Mouse (Mus musculus): ENCODE data around the gene Sh3tc1.
A peak's percentile ranks its signal among the peaks of the same experiment; 100 is the strongest.

The Sh3tc1 gene

DNA sequence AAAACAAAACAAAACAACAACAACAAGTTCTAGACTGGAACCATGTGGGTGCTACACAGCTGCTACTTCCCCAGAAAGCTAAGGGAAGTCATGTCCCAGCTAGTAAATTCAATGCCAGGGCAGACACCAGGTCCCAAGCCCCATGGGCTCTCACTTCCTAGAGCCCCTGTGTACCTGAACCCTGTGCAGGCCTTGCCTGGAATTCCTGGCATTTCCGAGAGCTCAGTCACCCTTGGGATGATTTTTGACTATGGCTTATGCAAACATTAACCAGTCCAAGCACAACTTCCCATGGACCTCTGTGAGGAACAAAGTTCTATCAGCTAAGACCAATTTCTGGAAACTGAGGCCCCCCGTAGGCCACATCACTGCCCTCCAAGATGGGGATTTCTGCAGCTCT is 6.3 kb downstream of the Sh3tc1 start:
- H3K36me3 ChIP-seq (ENCODE audit: insufficient read depth, low read length): peaks cover 4% of the 10 kb centered on the region; the same call in 1 of the 2 replicates
- H3K4me3 ChIP-seq (replicated peaks; ENCODE audit: low read length): no peak overlapping the region
- peaks cover 34% of the 10 kb centered on the region for H3K4me1 ChIP-seq (replicated peaks; ENCODE audit: low read depth, low read length)
- H3K27me3 ChIP-seq (ENCODE audit: insufficient read depth, low read length): no peaks in the 10 kb centered on the region
- H3K9me3 ChIP-seq (ENCODE audit: low read length): no peaks in the 10 kb centered on the region
- no peak for TF ChIP-seq CTCF (conservative IDR thresholded peaks at IDR 0.05; ENCODE audit: low read length)
- no peak for TF ChIP-seq NANOG (IDR thresholded peaks at IDR 0.05; ENCODE audit: borderline replicate concordance, low read length)
- TF ChIP-seq POU5F1 (IDR thresholded peaks at IDR 0.05; ENCODE audit: borderline replicate concordance, low read length): no peak

DNA sequence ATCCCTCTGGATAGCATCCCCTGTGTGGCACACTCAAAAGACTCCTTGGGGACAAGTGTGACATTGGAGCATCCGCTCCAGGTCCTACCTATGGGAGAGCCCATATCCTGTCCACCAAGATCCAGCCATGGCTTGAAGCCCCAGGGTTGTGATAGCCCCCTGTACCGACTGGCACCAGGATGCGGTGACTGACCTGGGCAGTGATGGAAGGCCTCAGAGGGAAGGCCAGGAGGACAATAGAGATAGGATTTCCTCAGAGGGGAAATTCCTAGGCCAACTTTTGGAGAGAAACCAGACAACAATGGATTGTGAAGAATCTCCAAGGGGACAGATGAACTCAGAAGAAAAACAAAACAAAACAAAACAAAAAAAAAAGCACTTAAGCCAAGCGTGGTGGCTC is 8.8 kb downstream of the Sh3tc1 start:
- Histone ChIP-seq H3K27me3 (ENCODE audit: insufficient read depth, low read length) (no peaks in the 10 kb centered on the region), H3K4me1 (replicated peaks; ENCODE audit: low read depth, low read length) (peaks cover 38% of the 10 kb centered on the region), H3K4me3 (replicated peaks; ENCODE audit: low read length) (no peak overlapping the region), H3K9me3 (ENCODE audit: low read length) (no peaks in the 10 kb centered on the region), H3K36me3 (ENCODE audit: insufficient read depth, low read length) (peaks cover 4% of the 10 kb centered on the region; the same call in 1 of the 2 replicates)
- TF ChIP-seq NANOG (IDR thresholded peaks at IDR 0.05; ENCODE audit: borderline replicate concordance, low read length): no peak
- TF ChIP-seq CTCF (conservative IDR thresholded peaks at IDR 0.05; ENCODE audit: low read length): no peak
- TF ChIP-seq POU5F1 (IDR thresholded peaks at IDR 0.05; ENCODE audit: borderline replicate concordance, low read length): no peak

DNA sequence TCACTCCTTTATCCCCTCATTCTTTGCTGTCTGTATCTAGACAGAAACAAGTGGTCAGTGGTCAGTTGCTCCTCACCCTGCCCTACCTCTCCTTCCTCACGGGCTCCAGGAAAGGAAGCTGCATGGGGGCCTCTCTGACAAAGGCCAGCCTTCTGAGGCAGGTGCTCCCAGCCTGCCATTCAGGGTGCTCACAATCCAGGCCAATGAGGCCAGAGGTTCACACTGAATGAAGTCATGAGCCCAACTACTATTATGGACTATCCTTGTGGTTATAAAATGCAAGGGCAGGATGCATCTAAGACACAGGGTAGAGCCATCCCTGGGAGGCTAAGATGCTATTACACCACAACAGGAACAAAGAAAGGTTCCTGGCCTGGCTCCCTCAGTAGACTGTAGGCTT is 9.2 kb downstream of the Sh3tc1 start:
- H3K27me3 ChIP-seq (ENCODE audit: insufficient read depth, low read length): no peaks in the 10 kb centered on the region
- peaks cover 38% of the 10 kb centered on the region for H3K4me1 ChIP-seq (replicated peaks; ENCODE audit: low read depth, low read length)
- no peaks in the 10 kb centered on the region for H3K9me3 ChIP-seq (ENCODE audit: low read length)
- no peak for TF ChIP-seq NANOG (IDR thresholded peaks at IDR 0.05; ENCODE audit: borderline replicate concordance, low read length)
- TF ChIP-seq POU5F1 (IDR thresholded peaks at IDR 0.05; ENCODE audit: borderline replicate concordance, low read length): no peak
- TF ChIP-seq CTCF (conservative IDR thresholded peaks at IDR 0.05; ENCODE audit: low read length): no peak
- no peak overlapping the region for H3K4me3 ChIP-seq (replicated peaks; ENCODE audit: low read length)
- peaks cover 4% of the 10 kb centered on the region; the same call in 1 of the 2 replicates for H3K36me3 ChIP-seq (ENCODE audit: insufficient read depth, low read length)

DNA sequence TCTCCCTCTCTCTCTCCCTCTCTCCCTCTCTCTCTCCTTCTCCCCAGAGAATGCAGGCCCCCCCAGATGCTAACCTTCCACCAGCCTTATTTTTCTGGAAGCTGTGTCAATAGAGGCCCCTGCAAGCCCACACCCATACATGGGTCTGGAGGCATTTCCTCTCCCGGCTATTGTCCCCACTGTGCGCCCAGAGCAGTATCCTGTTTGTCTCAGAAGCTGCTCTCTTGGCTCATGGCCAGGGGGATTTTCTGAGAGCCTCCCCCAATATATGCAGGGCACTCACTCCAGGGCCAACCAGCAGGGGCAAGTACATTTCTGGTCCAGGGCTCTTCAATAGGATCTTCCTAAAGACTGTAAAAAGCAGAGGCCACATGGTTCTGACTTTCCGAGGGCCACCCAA is 9.9 kb downstream of the Sh3tc1 start:
- peaks cover 4% of the 10 kb centered on the region; the same call in 1 of the 2 replicates for H3K36me3 ChIP-seq (ENCODE audit: insufficient read depth, low read length)
- H3K4me1 ChIP-seq (replicated peaks; ENCODE audit: low read depth, low read length): peaks cover 38% of the 10 kb centered on the region
- H3K27me3 ChIP-seq (ENCODE audit: insufficient read depth, low read length): no peaks in the 10 kb centered on the region
- peak overlapping the region; percentile 68 for H3K4me3 ChIP-seq (replicated peaks; ENCODE audit: low read length)
- H3K9me3 ChIP-seq (ENCODE audit: low read length): no peaks in the 10 kb centered on the region
- TF ChIP-seq POU5F1 (IDR thresholded peaks at IDR 0.05; ENCODE audit: borderline replicate concordance, low read length): no peak
- no peak for TF ChIP-seq CTCF (conservative IDR thresholded peaks at IDR 0.05; ENCODE audit: low read length)
- TF ChIP-seq NANOG (IDR thresholded peaks at IDR 0.05; ENCODE audit: borderline replicate concordance, low read length): no peak

DNA sequence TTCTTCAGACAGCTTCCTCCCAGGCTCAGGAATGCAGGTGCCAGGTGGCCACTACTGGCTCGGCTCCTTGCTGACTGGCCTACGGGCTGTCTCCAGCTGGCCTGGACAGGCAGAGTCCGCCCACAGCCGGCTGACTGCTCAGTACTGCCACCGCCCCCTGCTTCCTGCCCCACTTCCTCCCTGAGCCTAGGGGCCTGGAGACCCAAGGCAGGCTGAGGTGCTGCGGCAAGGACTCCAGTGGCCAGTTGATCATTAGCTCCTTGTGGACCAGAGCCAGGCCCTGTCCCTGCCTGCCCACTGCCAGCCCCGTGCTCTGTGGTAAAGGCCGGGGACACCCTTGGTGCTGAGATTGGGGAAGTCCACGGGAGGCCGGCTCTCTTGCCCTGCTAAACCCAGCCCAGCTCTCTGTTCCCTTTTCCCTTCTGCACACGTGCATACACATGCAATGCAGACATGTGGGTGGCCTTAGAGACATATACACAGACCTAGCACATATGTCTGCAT is 10.8 kb downstream of the Sh3tc1 start:
- Histone ChIP-seq H3K4me1 (replicated peaks; ENCODE audit: low read depth, low read length) (peaks cover 43% of the 10 kb centered on the region), H3K36me3 (ENCODE audit: insufficient read depth, low read length) (peaks cover 1% of the 10 kb centered on the region; the same call in 1 of the 2 replicates), H3K9me3 (ENCODE audit: low read length) (no peaks in the 10 kb centered on the region), H3K4me3 (replicated peaks; ENCODE audit: low read length) (peak overlapping the region; percentile 68), H3K27me3 (ENCODE audit: insufficient read depth, low read length) (no peaks in the 10 kb centered on the region)
- TF ChIP-seq CTCF (conservative IDR thresholded peaks at IDR 0.05; ENCODE audit: low read length) (no peak), NANOG (IDR thresholded peaks at IDR 0.05; ENCODE audit: borderline replicate concordance, low read length) (no peak), POU5F1 (IDR thresholded peaks at IDR 0.05; ENCODE audit: borderline replicate concordance, low read length) (no peak)

DNA sequence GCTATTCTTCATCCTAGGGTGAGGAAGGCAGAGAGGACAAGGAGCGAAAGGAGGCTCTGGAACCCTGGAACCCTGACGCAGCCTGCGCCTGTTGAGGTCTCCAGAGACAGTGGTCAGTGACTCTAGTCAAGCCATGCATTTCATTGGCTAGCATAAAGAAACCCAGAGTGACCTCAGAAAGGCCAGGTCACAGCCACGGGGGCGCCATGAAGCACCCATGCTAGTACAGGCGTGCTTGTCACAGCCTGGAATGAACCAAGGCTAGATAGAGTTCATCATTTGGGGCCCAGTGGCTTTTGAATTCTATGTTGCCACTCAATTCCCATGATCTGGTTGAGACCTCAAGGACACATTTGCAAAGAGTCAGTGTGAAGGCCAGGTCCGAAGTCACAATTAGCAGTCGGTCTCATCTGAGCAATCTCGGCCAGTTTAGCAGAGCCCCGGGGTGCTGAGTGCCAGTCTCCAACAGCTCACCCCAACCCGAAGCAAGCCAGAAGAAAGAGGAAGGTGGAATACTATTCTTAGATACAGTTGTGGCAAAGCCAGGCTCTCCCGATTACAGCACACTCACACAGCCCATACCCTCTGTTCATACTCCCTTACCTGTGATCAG is 11.3 kb downstream of the Sh3tc1 start:
- peak overlapping the region; percentile 68 for H3K4me3 ChIP-seq (replicated peaks; ENCODE audit: low read length)
- TF ChIP-seq CTCF (conservative IDR thresholded peaks at IDR 0.05; ENCODE audit: low read length) (no peak), POU5F1 (IDR thresholded peaks at IDR 0.05; ENCODE audit: borderline replicate concordance, low read length) (no peak), NANOG (IDR thresholded peaks at IDR 0.05; ENCODE audit: borderline replicate concordance, low read length) (no peak)
- H3K27me3 ChIP-seq (ENCODE audit: insufficient read depth, low read length): no peaks in the 10 kb centered on the region
- no peaks in the 10 kb centered on the region for H3K9me3 ChIP-seq (ENCODE audit: low read length)
- no peaks in the 10 kb centered on the region; the same call in 1 of the 2 replicates for H3K36me3 ChIP-seq (ENCODE audit: insufficient read depth, low read length)
- peaks cover 49% of the 10 kb centered on the region for H3K4me1 ChIP-seq (replicated peaks; ENCODE audit: low read depth, low read length)

DNA sequence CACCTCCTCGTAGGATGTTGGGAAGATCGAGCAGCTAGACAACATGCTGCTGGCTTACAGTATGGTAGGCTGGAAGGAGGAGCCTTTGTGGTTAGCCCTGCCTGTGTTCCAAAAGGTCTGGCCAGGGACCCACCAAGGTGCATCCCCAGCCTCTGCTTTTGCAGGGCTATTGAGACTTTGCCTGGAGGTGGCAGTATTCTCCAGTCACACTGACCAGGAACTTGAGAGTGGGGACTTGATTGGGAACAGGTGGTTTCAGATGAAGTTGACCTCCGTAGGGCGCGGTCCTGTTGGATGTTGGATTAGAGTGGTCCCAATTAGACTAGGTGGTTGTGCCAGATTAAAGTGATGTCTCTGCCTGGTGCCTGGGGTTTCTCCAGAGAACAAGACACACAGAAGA is 12.3 kb downstream of the Sh3tc1 start:
- Histone ChIP-seq H3K9me3 (ENCODE audit: low read length) (no peaks in the 10 kb centered on the region), H3K4me1 (replicated peaks; ENCODE audit: low read depth, low read length) (peaks cover 59% of the 10 kb centered on the region), H3K4me3 (replicated peaks; ENCODE audit: low read length) (no peak overlapping the region), H3K36me3 (ENCODE audit: insufficient read depth, low read length) (no peaks in the 10 kb centered on the region; the same call in none of the 2 replicates), H3K27me3 (ENCODE audit: insufficient read depth, low read length) (no peaks in the 10 kb centered on the region)
- no peak for TF ChIP-seq POU5F1 (IDR thresholded peaks at IDR 0.05; ENCODE audit: borderline replicate concordance, low read length)
- TF ChIP-seq NANOG (IDR thresholded peaks at IDR 0.05; ENCODE audit: borderline replicate concordance, low read length): no peak
- no peak for TF ChIP-seq CTCF (conservative IDR thresholded peaks at IDR 0.05; ENCODE audit: low read length)

DNA sequence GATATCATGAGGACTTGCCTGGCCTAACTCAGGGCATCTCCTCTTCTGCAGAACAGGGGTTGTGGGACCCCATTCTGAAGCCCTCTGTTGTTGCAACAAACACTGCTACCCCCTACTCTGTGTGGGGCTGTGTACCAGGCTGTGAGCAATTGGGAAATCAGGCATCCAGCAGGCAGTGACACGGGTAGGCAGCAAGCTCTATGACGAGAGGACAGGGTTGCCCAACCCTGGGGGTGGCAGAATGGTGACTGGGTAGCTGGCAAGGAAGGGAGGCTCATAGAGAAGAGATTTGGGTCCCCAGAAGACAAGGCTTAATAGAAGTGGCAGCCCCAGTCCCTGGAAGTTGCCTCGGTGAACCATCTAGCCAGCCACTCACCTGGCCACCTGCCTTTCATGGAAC is 13.9 kb downstream of the Sh3tc1 start:
- H3K4me1 ChIP-seq (replicated peaks; ENCODE audit: low read depth, low read length): peaks cover 75% of the 10 kb centered on the region
- TF ChIP-seq NANOG (IDR thresholded peaks at IDR 0.05; ENCODE audit: borderline replicate concordance, low read length): no peak
- no peak for TF ChIP-seq POU5F1 (IDR thresholded peaks at IDR 0.05; ENCODE audit: borderline replicate concordance, low read length)
- no peak for TF ChIP-seq CTCF (conservative IDR thresholded peaks at IDR 0.05; ENCODE audit: low read length)
- no peak overlapping the region for H3K4me3 ChIP-seq (replicated peaks; ENCODE audit: low read length)
- H3K9me3 ChIP-seq (ENCODE audit: low read length): no peaks in the 10 kb centered on the region
- H3K27me3 ChIP-seq (ENCODE audit: insufficient read depth, low read length): no peaks in the 10 kb centered on the region
- H3K36me3 ChIP-seq (ENCODE audit: insufficient read depth, low read length): no peaks in the 10 kb centered on the region; the same call in none of the 2 replicates

Measured in E14TG2a.4 (cell line).